Comparison of ENCODE assay signal across 27 mouse cellular contexts in the genomic region with DNA sequence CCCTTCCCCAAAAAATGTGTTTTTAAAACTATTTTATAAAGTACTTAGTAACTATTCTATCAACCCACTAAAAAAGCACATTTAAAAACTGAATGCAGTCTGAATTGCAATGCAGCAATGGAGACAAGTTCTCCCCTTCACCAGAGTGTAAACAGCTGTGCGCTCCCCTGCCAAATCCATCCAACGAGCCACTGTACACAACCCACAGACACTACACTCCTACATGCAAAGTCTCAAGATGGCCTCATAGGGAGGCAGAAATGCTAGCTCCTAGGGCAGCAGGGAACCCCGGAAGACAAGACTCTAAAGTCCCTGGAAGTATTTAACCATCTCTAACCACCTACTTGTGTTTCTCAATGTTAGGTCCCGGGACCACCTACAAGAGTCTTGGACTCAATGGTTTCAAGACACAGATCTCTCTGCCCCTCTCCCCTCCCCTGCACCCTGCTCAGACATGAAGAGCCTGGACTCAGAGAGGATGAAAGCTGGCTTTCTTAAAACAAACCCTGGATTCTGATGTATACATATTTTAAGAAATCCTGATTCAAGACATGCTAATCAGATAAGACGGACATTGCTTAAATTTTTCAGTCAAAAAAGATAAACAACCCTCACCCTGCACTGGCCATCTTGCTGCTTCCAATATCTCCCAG. TPM values are rescaled to one million over a fixed set of nuclear protein-coding genes. Genes with fewer than 3 reads are reported as not detected.
A peak's percentile ranks its signal among the peaks of the same experiment; 100 is the strongest.
DNase-seq lines count a peak whose midpoint lies in the region; ATAC-seq and TF ChIP-seq lines count a peak whose summit lies in the region.
"Had no signal": no experiment of that assay in that cellular context is flagged by ENCODE, and none has a peak within 500 bp of the region (broad histone marks: within the 10 kb centered on the region; RNA-seq: fewer than 3 reads in every experiment).

No protein-coding gene starts in this region.

- TF ChIP-seq EP300 in lung, postnatal 0 days (IDR thresholded peaks at IDR 0.05), result no peak

- TF ChIP-seq POLR2A in lung, adult 2 months (IDR thresholded peaks at IDR 0.05; ENCODE audit: borderline replicate concordance, extremely low read depth, low read depth, low read length), result no peak

- no peak for ATAC-seq in kidney, postnatal 0 days (replicated peaks; ENCODE audit: low FRiP score, low read depth)
- peak; percentile 71 for ATAC-seq in lung, embryonic 14.5 days (ENCODE audit: insufficient read depth)
- ATAC-seq in lung, postnatal 0 days, result peak; percentile 24; the same call in 1 of the 2 replicates
- ATAC-seq: CD4-positive, CD25-positive, alpha-beta regulatory T cell, adult 4 months; forebrain, embryonic 14.5 days; forebrain, postnatal 0 days had no signal

- DNase-seq in kidney, postnatal 0 days (ENCODE audit: low spot score), result no peak
- no peak for DNase-seq in kidney, adult 9 months
- peak; percentile 64 for DNase-seq in lung, embryonic 14.5 days
- no peak for DNase-seq in lung, adult 2 months
- peak; percentile 29 for DNase-seq in lung, postnatal 0 days (ENCODE audit: low spot score)
- no peak for DNase-seq in lung, postnatal 36 days
- DNase-seq in yolk sac, embryonic 10.5 days (ENCODE audit: low spot score), result peak; percentile 33
- no peak for DNase-seq in layer of hippocampus, postnatal 25 days (ENCODE audit: extremely low spot score in 1 of 2, low spot score in 1 of 2)
- DNase-seq: adrenal gland, adult 2 months; adrenal gland, postnatal 14 days; cerebellum, adult 11 months; cerebellum, adult 2 months; cerebellum, adult 9-11 months; cerebellum, postnatal 25 days; forebrain, postnatal 0 days; gastrocnemius, postnatal 10 days; gastrocnemius, postnatal 36 days had no signal

- WGBS in kidney, postnatal 0 days, result 74% methylated on average over 5 of the region's 5 CpGs
- whole genome bisulfite sequencing in lung, embryonic 14.5 days, result 25% methylated on average over 5 of the region's 5 CpGs
- WGBS in lung, adult 2 months, result 51% methylated on average over 5 of the region's 5 CpGs
- 37% methylated on average over 5 of the region's 5 CpGs for WGBS in lung, postnatal 0 days

- H3K36me3 ChIP-seq in kidney, postnatal 0 days (ENCODE audit: insufficient read depth, low read length), result no peaks in the 10 kb centered on the region
- no peaks in the 10 kb centered on the region for H3K36me3 ChIP-seq in lung, embryonic 14.5 days (ENCODE audit: insufficient read depth)
- no peaks in the 10 kb centered on the region for H3K36me3 ChIP-seq in lung, postnatal 0 days (ENCODE audit: insufficient read depth, low read length)
- H3K36me3 ChIP-seq: embryonic facial prominence, embryonic 12.5 days; embryonic facial prominence, embryonic 15.5 days; hindbrain, embryonic 10.5 days; hindbrain, embryonic 13.5 days had no signal

- H3K27ac ChIP-seq in kidney, postnatal 0 days, result 0 out of 2 replicates have a peak overlapping the region, but pooled peaks have one; percentile 13
- H3K27ac ChIP-seq in lung, embryonic 14.5 days (ENCODE audit: low read depth), result peak overlapping the region; percentile 64; the same call in 1 of the 2 replicates
- H3K27ac ChIP-seq in lung, postnatal 0 days (ENCODE audit: low read length), result 0 out of 2 replicates have a peak overlapping the region, but pooled peaks have one; percentile 20
- H3K27ac ChIP-seq: embryonic facial prominence, embryonic 12.5 days; embryonic facial prominence, embryonic 15.5 days; hindbrain, embryonic 10.5 days; hindbrain, embryonic 13.5 days had no signal

- H3K27me3 ChIP-seq in kidney, postnatal 0 days (ENCODE audit: insufficient read depth, low read length), result no peaks in the 10 kb centered on the region
- H3K27me3 ChIP-seq in lung, embryonic 14.5 days (ENCODE audit: insufficient read depth, low read length), result no peaks in the 10 kb centered on the region
- H3K27me3 ChIP-seq in lung, postnatal 0 days (replicated peaks; ENCODE audit: insufficient read depth, low read length), result no peaks in the 10 kb centered on the region
- H3K27me3 ChIP-seq: embryonic facial prominence, embryonic 12.5 days; embryonic facial prominence, embryonic 15.5 days; hindbrain, embryonic 13.5 days had no signal

- no peaks in the 10 kb centered on the region for H3K9me3 ChIP-seq in kidney, postnatal 0 days (replicated peaks; ENCODE audit: low read length)
- no peaks in the 10 kb centered on the region; the same call in 1 of the 2 replicates for H3K9me3 ChIP-seq in lung, embryonic 14.5 days (ENCODE audit: low read depth, low read length)
- no peaks in the 10 kb centered on the region for H3K9me3 ChIP-seq in lung, postnatal 0 days (ENCODE audit: low read length)
- H3K9me3 ChIP-seq: embryonic facial prominence, embryonic 12.5 days; embryonic facial prominence, embryonic 15.5 days; hindbrain, embryonic 13.5 days had no signal

- peaks cover 5% of the 10 kb centered on the region for H3K4me1 ChIP-seq in kidney, postnatal 0 days (replicated peaks; ENCODE audit: insufficient read depth, low read length)
- H3K4me1 ChIP-seq in lung, embryonic 14.5 days (ENCODE audit: insufficient read depth), result peaks cover 10% of the 10 kb centered on the region
- H3K4me1 ChIP-seq in lung, adult 2 months (ENCODE audit: control insufficient read depth, insufficient read depth, low read length), result no peaks in the 10 kb centered on the region; the same call in 1 of the 2 replicates
- H3K4me1 ChIP-seq in lung, postnatal 0 days (ENCODE audit: insufficient read depth, low read depth, low read length), result peaks cover 3% of the 10 kb centered on the region; the same call in 1 of the 2 replicates
- H3K4me1 ChIP-seq: hindbrain, embryonic 13.5 days had no signal

- H3K4me2 ChIP-seq in kidney, postnatal 0 days (ENCODE audit: low read length), result no peak overlapping the region
- H3K4me2 ChIP-seq in lung, embryonic 14.5 days, result no peak overlapping the region
- H3K4me2 ChIP-seq in lung, postnatal 0 days (replicated peaks; ENCODE audit: low read depth, low read length), result no peak overlapping the region
- H3K4me2 ChIP-seq: embryonic facial prominence, embryonic 12.5 days; embryonic facial prominence, embryonic 15.5 days; heart, embryonic 11.5 days; hindbrain, embryonic 13.5 days had no signal

- TF ChIP-seq CTCF in kidney, postnatal 0 days (IDR thresholded peaks at IDR 0.05; ENCODE audit: low read depth), result no peak
- TF ChIP-seq CTCF in lung, embryonic 14.5 days (IDR thresholded peaks at IDR 0.05; ENCODE audit: low read depth), result no peak
- TF ChIP-seq CTCF in lung, adult 2 months (IDR thresholded peaks at IDR 0.05; ENCODE audit: insufficient read depth, low read length), result no peak
- no peak for TF ChIP-seq CTCF in lung, postnatal 0 days (IDR thresholded peaks at IDR 0.05)

- H3K4me3 ChIP-seq in kidney, postnatal 0 days (replicated peaks; ENCODE audit: low read depth, low read length), result no peak overlapping the region
- H3K4me3 ChIP-seq in lung, embryonic 14.5 days (ENCODE audit: low read depth, low read length), result no peak overlapping the region
- H3K4me3 ChIP-seq in lung, adult 2 months (replicated peaks; ENCODE audit: extremely low read depth, low read depth, low read length), result no peak overlapping the region
- H3K4me3 ChIP-seq in lung, postnatal 0 days (ENCODE audit: low read depth, low read length), result no peak overlapping the region
- H3K4me3 ChIP-seq: embryonic facial prominence, embryonic 12.5 days; embryonic facial prominence, embryonic 15.5 days; hindbrain, embryonic 10.5 days; hindbrain, embryonic 13.5 days had no signal

- no peak overlapping the region for H3K9ac ChIP-seq in kidney, postnatal 0 days (ENCODE audit: low read depth, low read length)
- no peak overlapping the region for H3K9ac ChIP-seq in lung, embryonic 14.5 days
- no peak overlapping the region for H3K9ac ChIP-seq in lung, postnatal 0 days (replicated peaks; ENCODE audit: low read depth)
- H3K9ac ChIP-seq: embryonic facial prominence, embryonic 12.5 days; embryonic facial prominence, embryonic 15.5 days; forebrain, postnatal 0 days; hindbrain, embryonic 13.5 days had no signal

RNA-seq across cellular contexts. Expression of a gene that starts 10.4 kb away (rescaled TPM):
- polyA plus RNA-seq in kidney, postnatal 0 days (2015; fragmentation: Nextera tagmentation; extraction: Ambion mirVana), result 65.7 and 71.7 TPM in 2 replicates
- polyA plus RNA-seq in lung, embryonic 14.5 days (2014; fragmentation: Nextera tagmentation; extraction: Ambion mirVana), result 26.4 and 27.9 TPM in 2 replicates
- 22.8 and 23.5 TPM in 2 replicates for polyA plus RNA-seq in lung, adult 2 months (2012; rRNA removed)
- polyA plus RNA-seq in lung, postnatal 0 days (2015; fragmentation: Nextera tagmentation; extraction: Ambion mirVana), result 17.3 and 18.2 TPM in 2 replicates
- total RNA-seq in layer of hippocampus, postnatal 25 days (2021), result 1 to 10 TPM; 3.7 to 4.7 TPM
- total RNA-seq: common myeloid progenitor, adult 5-6 weeks; granulocyte monocyte progenitor cell, adult 5-6 weeks; MEL had no signal

Comparison
In these comparisons a context has a peak if more than half of its experiments do, and no peak if none do; other contexts are left out.
1. DNase-seq: peak in lung, embryonic 14.5 days (single experiment), lung, postnatal 0 days (single experiment) and yolk sac, embryonic 10.5 days (single experiment); none in kidney, postnatal 0 days (single experiment), kidney, adult 9 months (single experiment), lung, adult 2 months (single experiment), lung, postnatal 36 days (single experiment) and layer of hippocampus, postnatal 25 days (0 of 2).
2. H3K27ac ChIP-seq: peak in every context shown above with its lines; median percentile 64 in lung, embryonic 14.5 days; 20 in lung, postnatal 0 days; 13 in kidney, postnatal 0 days.